Mouse (Mus musculus) heart, adult 18-20 months (tissue): ENCODE data around the gene Ccdc58. TPM values are rescaled to one million over a fixed set of nuclear protein-coding genes. Genes with fewer than 3 reads are reported as not detected.
"Not testable (repeated sequence)": the region's sequence is repeated elsewhere in the genome, so short reads cannot be mapped to it uniquely, and the experiment has no call there.

Experiments
- DNase-seq, 2 experiments: peaks; one replicate each; pipeline ENCODE4 v3.0.0; 2021 to 2022; ENCODE audit warnings: mixed read lengths in 1 of 2
- total RNA-seq, 2 experiments: library from RNA; stranded (reverse); gene quantifications; 2 replicates each; pipeline ENCODE4 v1.2.3; 2021

The Ccdc58 gene
- total RNA-seq, 2 experiments from 2014 or later: 30.3 to 36.8 TPM

DNA sequence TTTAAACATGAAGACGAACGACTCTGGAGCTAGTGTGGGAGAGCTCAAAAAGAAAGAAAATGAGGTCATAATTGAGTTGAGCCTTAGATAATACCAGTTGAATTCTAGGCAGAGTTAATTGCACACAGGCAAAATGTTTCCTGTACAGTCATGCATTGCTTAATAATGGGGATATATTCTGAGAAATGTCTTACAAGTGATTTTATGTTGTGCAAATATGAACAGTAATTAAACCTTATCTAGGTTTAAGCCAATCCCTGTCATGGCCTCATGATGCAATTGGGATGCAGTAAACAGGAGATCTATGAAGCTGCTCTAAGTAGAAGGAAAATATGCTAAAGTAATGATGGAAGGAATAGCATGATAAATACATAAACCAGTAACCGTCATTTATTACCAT, 3.3 kb downstream of the Ccdc58 start:
- DNase-seq: no peak

DNA sequence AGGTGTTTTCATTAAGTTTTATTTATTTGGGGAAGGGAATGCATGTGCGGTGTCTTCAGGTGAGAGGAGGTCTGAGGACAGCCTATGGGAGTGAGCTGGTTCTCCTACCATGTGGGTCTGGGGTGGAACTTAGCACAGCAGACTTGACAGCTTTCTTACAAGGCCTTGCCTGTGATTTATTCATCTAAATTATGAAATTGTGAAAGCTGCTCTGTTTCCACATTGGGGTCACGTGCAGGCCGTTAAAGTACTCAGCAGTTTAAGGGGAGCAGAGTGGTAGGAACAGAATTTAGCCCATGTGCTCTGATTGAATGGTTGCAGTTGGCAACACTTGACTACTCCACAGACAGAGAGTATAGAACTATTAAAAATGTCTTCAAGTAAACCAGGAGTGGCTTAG, 8.4 kb downstream of the Ccdc58 start:
- no peak for DNase-seq

DNA sequence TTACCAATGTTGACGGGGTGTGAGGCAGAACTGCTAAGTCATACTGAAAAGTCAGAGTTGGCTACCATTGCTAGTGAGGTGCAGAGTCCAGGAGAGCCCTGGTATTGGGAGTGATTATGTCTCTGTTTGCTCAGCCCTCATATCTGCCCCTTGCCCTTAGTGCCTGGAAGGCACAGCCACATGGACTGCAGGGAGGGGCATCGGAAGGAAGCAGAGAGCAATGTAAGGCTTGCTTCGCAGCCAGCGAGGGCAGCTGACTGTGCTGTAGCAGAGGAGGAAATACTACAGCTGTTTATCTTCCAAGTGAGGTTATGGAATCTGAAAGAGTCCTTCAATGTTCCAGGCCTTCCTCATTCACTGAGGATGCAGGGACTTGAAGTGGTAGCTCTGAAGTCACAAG, 16.4 kb downstream of the Ccdc58 start:
- DNase-seq: no peak

DNA sequence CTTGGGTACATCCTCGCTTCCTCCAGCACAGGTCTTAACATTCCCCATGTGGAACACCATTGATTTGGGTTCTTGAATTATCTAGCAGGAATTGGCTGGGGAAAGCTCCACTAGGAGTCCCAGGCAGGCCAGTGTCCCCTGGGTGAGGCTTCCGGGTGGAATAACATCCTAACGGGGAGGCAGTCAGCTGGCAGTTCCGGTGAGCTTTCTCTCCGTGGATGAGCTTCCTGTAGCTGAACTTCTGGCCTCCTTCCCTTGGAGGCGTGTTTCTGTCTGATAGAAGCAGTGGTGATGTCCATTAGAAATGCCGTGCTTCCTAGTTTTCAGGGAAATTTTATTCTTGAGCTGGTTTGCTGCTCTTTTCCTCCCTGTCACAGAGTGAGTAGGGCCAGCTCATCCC, 17.6 kb downstream of the Ccdc58 start:
- peak; percentile 18 to 35 for DNase-seq

DNA sequence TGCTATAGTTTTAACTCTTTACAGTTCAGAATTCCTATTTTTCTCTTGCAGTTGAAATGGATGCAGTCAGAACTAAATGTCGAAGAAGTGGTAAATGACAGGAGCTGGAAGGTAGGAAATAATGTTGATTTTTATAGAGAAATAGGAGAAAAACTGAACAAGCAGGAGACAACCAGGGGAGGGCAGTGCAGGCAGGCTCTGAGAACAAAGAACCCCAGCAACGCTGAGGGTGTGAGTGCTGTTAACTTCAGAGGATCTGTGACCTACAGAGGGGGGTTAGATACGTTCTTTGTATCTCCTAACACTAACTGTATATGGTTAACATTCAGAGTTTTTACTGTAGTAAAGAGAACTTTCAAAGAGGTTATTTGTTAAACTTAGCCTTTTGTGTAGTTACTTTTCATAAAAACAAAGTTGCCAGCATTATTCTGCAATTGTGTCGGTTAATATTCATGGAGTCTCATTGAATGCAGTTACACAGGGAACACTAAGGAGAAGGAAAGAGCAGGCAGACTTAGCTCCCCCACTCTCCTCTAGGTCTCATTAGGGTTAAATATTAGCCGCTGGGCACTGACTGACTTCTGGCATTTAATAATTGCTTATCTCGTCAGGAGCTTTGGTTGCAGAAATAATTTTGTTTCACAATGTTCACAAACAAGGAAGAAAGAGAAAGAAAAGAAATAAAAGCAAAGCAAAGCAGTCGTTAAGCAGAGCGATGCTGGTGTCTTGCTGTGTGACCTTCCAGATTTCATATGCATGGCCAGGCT, 18.5 kb downstream of the Ccdc58 start:
- no peak for DNase-seq

DNA sequence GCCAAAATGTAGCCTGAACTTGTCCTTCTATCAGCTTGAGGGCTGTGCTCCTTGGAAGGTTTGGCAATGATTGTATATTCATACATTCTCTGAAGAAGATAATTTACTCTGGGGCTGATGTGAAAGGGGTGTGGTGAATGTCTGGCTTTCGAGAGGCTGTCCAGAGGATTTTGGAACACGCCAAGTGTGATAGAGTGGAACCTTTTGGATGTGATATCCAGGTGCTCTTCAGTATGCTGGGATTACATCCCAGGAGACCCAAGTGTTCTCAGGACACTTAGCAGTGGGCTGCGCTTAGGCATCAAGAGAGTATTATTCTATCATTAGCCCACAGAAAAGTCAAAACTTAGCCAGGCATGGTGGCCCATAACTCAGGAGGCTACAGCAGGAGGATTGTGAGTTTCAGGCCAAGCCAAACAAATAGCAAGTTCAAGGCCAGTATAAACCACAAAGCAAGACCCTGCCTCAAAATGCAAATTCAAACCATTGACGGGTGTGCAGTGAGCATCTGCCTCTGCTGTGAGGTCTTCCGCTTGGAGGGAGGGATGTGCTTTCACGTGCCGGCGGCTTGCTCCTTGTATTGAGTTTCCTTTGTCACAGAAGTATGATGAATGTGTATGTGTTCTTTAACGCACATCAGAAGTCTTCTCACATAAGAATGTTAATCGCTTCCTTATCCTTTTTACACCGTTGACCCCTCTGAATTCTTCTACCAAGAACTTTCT, 19.5 kb downstream of the Ccdc58 start:
- no peak for DNase-seq

DNA sequence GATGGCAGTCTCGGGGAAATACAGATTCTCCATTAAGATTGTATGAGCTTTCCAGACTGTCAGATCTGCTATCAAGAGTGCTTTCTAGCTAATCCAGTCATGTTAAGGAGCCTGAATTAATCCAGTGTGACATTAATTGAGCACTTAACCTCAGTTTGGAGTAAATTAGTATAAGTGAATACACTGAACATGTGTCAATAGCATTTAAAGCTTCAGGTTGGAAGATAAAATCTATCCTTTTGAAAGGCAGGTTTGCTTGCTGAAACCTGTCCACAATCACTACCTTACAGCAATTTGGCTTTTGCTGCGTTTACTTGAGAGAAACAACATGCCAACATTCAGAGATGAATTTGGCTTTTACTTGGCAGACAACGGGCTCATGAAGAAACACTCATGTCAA, 22.6 kb downstream of the Ccdc58 start:
- DNase-seq: no peak

DNA sequence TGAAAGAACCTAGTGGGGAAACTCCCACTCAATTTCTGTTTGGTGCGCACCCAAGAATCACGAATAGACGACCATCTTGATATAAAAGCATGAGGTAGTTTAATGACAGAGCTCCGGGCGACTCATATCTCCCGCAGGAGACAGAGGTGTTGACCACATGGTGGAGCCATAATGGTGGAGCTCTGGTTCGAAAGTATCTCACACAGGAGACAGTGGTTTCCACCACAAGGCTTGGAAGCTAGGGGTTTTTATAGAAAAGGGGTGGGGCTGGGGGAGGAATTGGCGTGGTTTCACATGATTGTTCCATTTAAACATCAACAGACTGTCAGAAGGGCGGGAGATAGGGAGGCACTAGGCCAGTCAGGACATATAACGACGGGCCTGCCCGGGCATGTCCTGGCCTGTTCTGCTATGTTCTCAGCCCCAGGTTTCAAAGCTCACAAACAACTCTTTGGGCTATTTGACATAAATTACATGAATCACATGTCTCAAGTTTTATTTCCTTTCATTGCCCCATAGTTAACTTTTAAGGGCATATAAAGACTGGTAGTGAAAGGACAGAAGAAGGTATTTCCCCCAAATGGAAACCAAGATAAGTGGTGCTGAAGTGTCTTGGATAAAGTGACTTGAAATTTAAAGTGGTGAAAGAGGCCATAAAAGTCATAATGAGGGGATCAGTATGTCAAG, 26.5 kb downstream of the Ccdc58 start:
- not testable (repeated sequence) for DNase-seq

DNA sequence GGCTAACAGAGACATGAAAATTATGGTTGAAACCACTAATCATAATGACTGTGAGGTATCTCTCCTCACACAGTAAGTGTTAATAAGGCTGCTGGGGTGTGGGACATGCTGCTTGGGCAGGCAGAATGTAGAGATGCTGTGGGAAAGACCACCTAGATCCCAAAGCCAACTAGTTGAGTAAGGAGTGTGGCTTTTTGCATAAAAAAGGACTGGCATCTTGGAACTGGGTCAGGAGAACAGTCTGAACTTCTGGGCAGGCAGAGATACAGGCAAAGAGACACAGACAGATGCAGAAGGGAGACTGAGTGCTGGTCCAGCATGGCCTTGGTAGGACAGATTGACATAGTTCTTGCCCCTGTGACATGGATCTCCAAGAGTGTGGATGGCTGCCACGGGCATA, 30.0 kb downstream of the Ccdc58 start:
- DNase-seq: no peak

DNA sequence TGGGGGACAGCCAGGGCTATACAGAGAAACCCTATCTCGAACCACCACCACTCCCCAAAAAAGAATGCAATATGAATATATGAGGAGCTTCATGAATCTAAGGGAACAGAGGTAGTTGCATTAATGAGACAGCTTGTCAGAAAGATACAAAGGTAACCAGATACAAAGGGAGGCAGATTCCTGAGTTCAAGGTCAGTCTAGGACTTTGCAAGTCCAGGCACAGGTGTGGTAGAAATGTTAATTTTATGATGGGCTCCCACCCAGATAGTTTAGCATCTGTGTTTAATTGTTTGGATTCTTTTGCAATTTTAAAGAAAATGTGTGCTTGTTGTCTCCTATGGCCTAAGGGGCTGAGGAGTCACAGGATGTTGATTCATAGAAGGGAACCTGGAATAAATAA, 30.7 kb downstream of the Ccdc58 start:
- no peak for DNase-seq

DNA sequence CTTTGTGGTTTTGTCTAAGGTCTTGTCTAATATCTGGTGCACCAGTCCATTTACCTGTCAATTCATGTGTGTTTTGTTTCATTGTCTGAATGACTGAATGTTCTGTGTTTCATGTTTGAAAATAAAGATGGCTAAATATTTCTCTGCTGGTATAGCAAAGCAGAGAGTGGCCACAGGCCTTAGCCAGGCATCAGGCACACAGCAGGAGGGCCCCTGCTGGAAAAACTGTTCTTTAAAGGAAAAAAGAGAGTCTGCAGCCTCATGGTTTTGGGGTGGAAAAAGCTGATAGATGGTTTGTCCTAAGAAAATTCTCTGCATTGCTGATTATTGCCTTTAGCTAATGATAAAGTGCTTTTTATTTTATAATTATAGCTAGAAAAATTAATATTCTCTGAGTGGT, 40.0 kb downstream of the Ccdc58 start:
- not testable (repeated sequence) for DNase-seq

DNA sequence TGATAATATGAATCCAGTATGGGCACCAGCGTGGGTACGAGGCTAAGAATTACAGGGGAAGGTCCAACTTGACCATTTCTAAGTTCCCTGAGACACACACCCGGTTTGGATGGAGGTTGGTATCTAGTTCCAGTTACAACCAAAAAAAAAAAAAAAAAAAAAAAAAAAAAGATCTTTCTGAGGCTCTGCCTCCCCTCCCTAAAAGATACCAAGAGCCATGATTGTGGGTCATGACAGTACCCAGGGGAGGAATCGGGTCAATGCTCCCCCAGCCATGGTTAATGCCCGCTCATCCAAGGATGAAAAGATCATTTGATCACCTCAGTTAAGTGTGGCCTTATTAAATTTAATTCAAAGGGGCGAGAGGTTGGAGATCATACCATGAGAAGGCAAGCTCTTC, 44.3 kb downstream of the Ccdc58 start:
- DNase-seq: not testable (repeated sequence)

DNA sequence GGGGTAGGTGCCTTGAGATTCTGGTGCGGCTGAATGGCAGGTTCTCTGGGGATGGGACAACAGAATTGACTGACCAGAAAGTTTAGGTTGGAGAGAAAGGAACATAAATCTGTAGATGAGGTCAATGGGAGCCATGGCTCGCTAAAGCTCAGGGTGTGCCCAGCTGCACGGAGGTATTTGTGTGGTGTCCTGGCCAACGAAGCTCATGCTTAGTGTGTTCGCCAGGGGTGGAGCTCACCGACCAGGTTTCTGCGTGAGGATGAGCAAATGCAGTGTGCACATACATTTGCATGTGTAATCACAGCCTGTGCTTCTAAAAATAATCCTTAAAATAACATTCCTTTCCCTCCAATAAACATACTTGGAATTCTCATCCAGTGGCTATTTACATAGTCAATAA, 56.6 kb downstream of the Ccdc58 start:
- no peak for DNase-seq

DNA sequence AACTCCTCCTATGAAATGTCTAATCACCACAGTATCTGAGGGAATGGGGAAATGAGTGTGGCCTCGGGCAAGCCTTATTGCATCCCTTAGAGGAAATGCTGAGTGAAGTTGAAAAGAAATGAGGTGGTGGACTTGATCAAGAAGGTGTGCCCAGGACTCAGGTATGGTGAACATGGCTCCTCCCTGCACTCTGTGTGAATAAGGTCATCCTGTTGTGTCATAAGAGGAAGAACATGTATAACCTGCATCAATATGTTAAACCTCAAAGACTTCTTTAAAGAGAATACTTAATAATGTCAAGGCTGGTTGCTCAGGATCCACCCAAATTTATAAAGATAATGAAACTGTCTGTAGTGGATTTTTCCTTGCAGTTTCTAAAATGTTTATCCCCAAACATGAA, 59.7 kb downstream of the Ccdc58 start, which contains the start of gene Csta1:
TSS of gene Csta1 (minus strand) at position 101 of the 400 bp plus-strand sequence.
- DNase-seq: no peak

DNA sequence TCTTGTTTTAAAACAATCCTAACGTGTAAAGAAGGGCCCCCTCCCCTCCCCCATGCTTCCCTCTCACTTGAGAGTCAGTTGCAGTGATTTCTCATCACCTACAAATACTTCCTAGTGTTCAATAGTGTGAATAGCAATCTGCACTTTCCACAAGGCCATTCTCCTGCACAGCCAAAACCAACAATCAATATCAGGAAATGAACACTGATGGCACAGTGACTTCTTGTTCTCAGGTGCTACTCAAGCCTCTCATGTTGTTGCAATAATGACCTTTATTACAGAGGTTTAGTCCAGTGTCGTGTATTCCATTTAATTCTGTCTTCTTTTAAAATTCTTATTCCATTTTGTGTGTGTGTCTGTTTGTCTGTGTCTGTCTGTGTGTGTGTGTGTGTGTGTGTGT, 66.7 kb downstream of the Ccdc58 start:
- DNase-seq: no peak

Other genes starting within 250 kb of the Ccdc58 start
- 10 to 100 TPM; 12.2 to 12.9 TPM for gene Parp14, start 200.1 kb upstream of the Ccdc58 start, total RNA-seq
- gene Parp9, start 133.2 kb upstream of the Ccdc58 start, total RNA-seq: 10 to 100 TPM in 1 of 2 experiments, 1 to 10 TPM in 1; 9.5 to 10.2 TPM
- gene Dtx3l, start 132.5 kb upstream of the Ccdc58 start, total RNA-seq: 10 to 100 TPM; 10.9 to 11.3 TPM
- gene Kpna1, start 92.9 kb upstream of the Ccdc58 start, total RNA-seq: 100 to 1,000 TPM; 121 to 132 TPM
- 1 to 10 TPM; 2.6 to 3.0 TPM for gene Wdr5b, start 30.5 kb upstream of the Ccdc58 start, total RNA-seq
- 100 to 1,000 TPM; 252 to 253 TPM for gene Fam162a, start 91 bp upstream of the Ccdc58 start, total RNA-seq
- not detected for gene Csta1, start 59.6 kb downstream of the Ccdc58 start, total RNA-seq
- gene Stfa2l1, start 85.1 kb downstream of the Ccdc58 start, total RNA-seq: not detected
- gene Gm5483, start 112.5 kb downstream of the Ccdc58 start, total RNA-seq: not detected
- gene Gm5416, start 138.7 kb downstream of the Ccdc58 start, total RNA-seq: not detected
- not detected for gene 2010005H15Rik, start 149.8 kb downstream of the Ccdc58 start, total RNA-seq
- not detected for gene Stfa1, start 205.3 kb downstream of the Ccdc58 start, total RNA-seq